Mouse (Mus musculus): ENCODE data around the gene Dnah6.

Dnah6 gene

GRCm38 (mm10) chr6:73132784-73133183 is 88.7 kb downstream of the Dnah6 start:
- no peak for DNase-seq

GRCm38 (mm10) chr6:73127594-73127993 is 93.9 kb downstream of the Dnah6 start:
- no peak for DNase-seq

GRCm38 (mm10) chr6:73120348-73120747 is 101.1 kb downstream of the Dnah6 start:
- DNase-seq, result no peak

GRCm38 (mm10) chr6:73113898-73114297 is 107.6 kb downstream of the Dnah6 start:
- no peak for DNase-seq

- no peak for DNase-seq
These were observed 108.1 kb downstream of the Dnah6 start for GRCm38 (mm10) chr6:73113365-73113764.

GRCm38 (mm10) chr6:73093133-73093532 is 128.3 kb downstream of the Dnah6 start:
- DNase-seq, result no peak

- DNase-seq, result no peak
These were observed 130.6 kb downstream of the Dnah6 start for GRCm38 (mm10) chr6:73090836-73091235.

GRCm38 (mm10) chr6:73082571-73082970 is 138.9 kb downstream of the Dnah6 start:
- DNase-seq, result no peak

- no peak for DNase-seq
These were observed 149.2 kb downstream of the Dnah6 start for GRCm38 (mm10) chr6:73072093-73072786.

- no peak for DNase-seq
These were observed 150.2 kb downstream of the Dnah6 start for GRCm38 (mm10) chr6:73071214-73071613.

- no peak for DNase-seq
These were observed 150.8 kb downstream of the Dnah6 start for GRCm38 (mm10) chr6:73070663-73071062.

- no peak for DNase-seq
These were observed 156.9 kb downstream of the Dnah6 start for GRCm38 (mm10) chr6:73064551-73064950.

- DNase-seq, result no peak
These were observed 161.8 kb downstream of the Dnah6 start for GRCm38 (mm10) chr6:73059596-73060121.

- no peak for DNase-seq
These were observed 162.3 kb downstream of the Dnah6 start for GRCm38 (mm10) chr6:73059162-73059561.

GRCm38 (mm10) chr6:73055347-73055746 is 166.1 kb downstream of the Dnah6 start:
- DNase-seq, result peak; percentile 17

- peak; percentile 10 for DNase-seq
These were observed 166.6 kb downstream of the Dnah6 start for GRCm38 (mm10) chr6:73054807-73055206.

GRCm38 (mm10) chr6:73053526-73053925 is 167.9 kb downstream of the Dnah6 start:
- no peak for DNase-seq

- DNase-seq, result no peak
These were observed 174.2 kb downstream of the Dnah6 start for GRCm38 (mm10) chr6:73047259-73047658.

- no peak for DNase-seq
These were observed 175.5 kb downstream of the Dnah6 start for GRCm38 (mm10) chr6:73045944-73046343.

GRCm38 (mm10) chr6:73042278-73042677 is 179.2 kb downstream of the Dnah6 start:
- no peak for DNase-seq

GRCm38 (mm10) chr6:73038291-73038690 is 183.2 kb downstream of the Dnah6 start:
- DNase-seq, result no peak

- DNase-seq, result no peak
These were observed 192.6 kb downstream of the Dnah6 start for GRCm38 (mm10) chr6:73028853-73029252.

- DNase-seq, result no peak
These were observed 193.6 kb downstream of the Dnah6 start for GRCm38 (mm10) chr6:73027881-73028280.

- no peak for DNase-seq
These were observed 194.6 kb downstream of the Dnah6 start for GRCm38 (mm10) chr6:73026898-73027297.

GRCm38 (mm10) chr6:73020061-73020460 is 201.4 kb downstream of the Dnah6 start:
- peak; percentile 14 for DNase-seq

Data from right cerebral cortex, adult 18-20 months (tissue).